Mouse (Mus musculus): ENCODE data around the gene Necab2. TPM values are rescaled to one million over a fixed set of nuclear protein-coding genes. Genes with fewer than 3 reads are reported as not detected.

The Necab2 gene
- polyA plus RNA-seq, 1 experiment from 2014 or later = 0.05 TPM

GRCm38 (mm10) chr8:119428766-119429327 lies 17.7 kb upstream of the Necab2 start:
- Histone ChIP-seq H3K9me3 (replicated peaks) (no peaks in the 10 kb centered on the region), H3K27ac (no peak overlapping the region), H3K27me3 (no peaks in the 10 kb centered on the region), H3K4me1 (replicated peaks) (peaks cover 72% of the 10 kb centered on the region), H3K36me3 (no peaks in the 10 kb centered on the region), H3K4me3 (replicated peaks) (no peak overlapping the region), H3K4me2 (no peak overlapping the region), H3K9ac (no peak overlapping the region)
- WGBS (ENCODE audit: insufficient replicate concordance) = 58% methylated on average over 5 of the region's 5 CpGs
- DNase-seq (no peak), ATAC-seq (ENCODE audit: low read depth) (no peak)

- Histone ChIP-seq H3K4me2 (no peak overlapping the region), H3K9ac (no peak overlapping the region), H3K4me1 (replicated peaks) (peaks cover 69% of the 10 kb centered on the region), H3K4me3 (replicated peaks) (no peak overlapping the region), H3K27ac (0 out of 2 replicates have a peak overlapping the region, but pooled peaks have one; percentile 4), H3K27me3 (no peaks in the 10 kb centered on the region), H3K9me3 (replicated peaks) (no peaks in the 10 kb centered on the region), H3K36me3 (no peaks in the 10 kb centered on the region)
- no peak for DNase-seq
- WGBS (ENCODE audit: insufficient replicate concordance) = 71% methylated on average over 3 of the region's 3 CpGs
- no peak for ATAC-seq (ENCODE audit: low read depth)
These were observed 17.0 kb upstream of the Necab2 start for GRCm38 (mm10) chr8:119429552-119429951.

- H3K4me2 ChIP-seq = no peak overlapping the region
- peak; percentile 32; the same call in 1 of the 2 replicates for ATAC-seq (ENCODE audit: low read depth)
- DNase-seq = no peak
- H3K4me1 ChIP-seq (replicated peaks) = peaks cover 71% of the 10 kb centered on the region
- H3K27me3 ChIP-seq = no peaks in the 10 kb centered on the region
- peak overlapping the region; percentile 4; the same call in 1 of the 2 replicates for H3K27ac ChIP-seq
- H3K36me3 ChIP-seq = no peaks in the 10 kb centered on the region
- no peak overlapping the region for H3K9ac ChIP-seq
- no peak overlapping the region for H3K4me3 ChIP-seq (replicated peaks)
- H3K9me3 ChIP-seq (replicated peaks) = no peaks in the 10 kb centered on the region
- WGBS (ENCODE audit: insufficient replicate concordance) = 51% methylated on average over 8 of the region's 8 CpGs
These were observed 16.3 kb upstream of the Necab2 start for GRCm38 (mm10) chr8:119430250-119430649.

GRCm38 (mm10) chr8:119430690-119431089 lies 15.8 kb upstream of the Necab2 start:
- Histone ChIP-seq H3K27ac (peak overlapping the region; percentile 74; the same call in 1 of the 2 replicates), H3K36me3 (no peaks in the 10 kb centered on the region), H3K9me3 (replicated peaks) (no peaks in the 10 kb centered on the region), H3K9ac (no peak overlapping the region), H3K4me1 (replicated peaks) (peaks cover 72% of the 10 kb centered on the region), H3K27me3 (no peaks in the 10 kb centered on the region), H3K4me3 (replicated peaks) (no peak overlapping the region), H3K4me2 (no peak overlapping the region)
- ATAC-seq (ENCODE audit: low read depth) (no peak), DNase-seq (no peak)
- 72% methylated on average over 7 of the region's 7 CpGs for WGBS (ENCODE audit: insufficient replicate concordance)

GRCm38 (mm10) chr8:119432372-119432771 lies 14.1 kb upstream of the Necab2 start:
- peaks cover 81% of the 10 kb centered on the region for H3K4me1 ChIP-seq (replicated peaks)
- no peak overlapping the region for H3K9ac ChIP-seq
- 51% methylated on average over 3 of the region's 3 CpGs for WGBS (ENCODE audit: insufficient replicate concordance)
- no peak for DNase-seq
- H3K4me3 ChIP-seq (replicated peaks) = no peak overlapping the region
- no peaks in the 10 kb centered on the region for H3K27me3 ChIP-seq
- H3K9me3 ChIP-seq (replicated peaks) = no peaks in the 10 kb centered on the region
- ATAC-seq (ENCODE audit: low read depth) = peak; percentile 53
- H3K27ac ChIP-seq = peak overlapping the region; percentile 74
- H3K36me3 ChIP-seq = no peaks in the 10 kb centered on the region
- 0 out of 2 replicates have a peak overlapping the region, but pooled peaks have one; percentile 2 for H3K4me2 ChIP-seq

GRCm38 (mm10) chr8:119433582-119434174 lies 12.8 kb upstream of the Necab2 start, which contains the start of gene Osgin1:
TSS of gene Osgin1 (plus strand) at chr8:119434124.
- Histone ChIP-seq H3K4me1 (replicated peaks) (peaks cover 71% of the 10 kb centered on the region), H3K4me3 (replicated peaks) (no peak within 1 kb of the TSS), H3K4me2 (0 out of 2 replicates have a peak within 1 kb of the TSS, but pooled peaks have one; percentile 2), H3K27me3 (no peaks in the 10 kb centered on the region), H3K9me3 (replicated peaks) (no peaks in the 10 kb centered on the region), H3K9ac (no peak within 1 kb of the TSS), H3K27ac (peak within 1 kb of the TSS; percentile 65), H3K36me3 (no peaks in the 10 kb centered on the region)
- no peak for ATAC-seq (ENCODE audit: low read depth)
- WGBS (ENCODE audit: insufficient replicate concordance) = 68% methylated on average over 13 of the region's 13 CpGs
- no peak for DNase-seq

GRCm38 (mm10) chr8:119434569-119434968 lies 11.9 kb upstream of the Necab2 start:
- Histone ChIP-seq H3K4me2 (no peak overlapping the region), H3K4me1 (replicated peaks) (peaks cover 64% of the 10 kb centered on the region), H3K27ac (no peak overlapping the region), H3K9me3 (replicated peaks) (no peaks in the 10 kb centered on the region), H3K9ac (no peak overlapping the region), H3K36me3 (no peaks in the 10 kb centered on the region), H3K4me3 (replicated peaks) (no peak overlapping the region), H3K27me3 (no peaks in the 10 kb centered on the region)
- ATAC-seq (ENCODE audit: low read depth) (no peak), DNase-seq (no peak)
- 66% methylated on average over 6 of the region's 6 CpGs for WGBS (ENCODE audit: insufficient replicate concordance)

GRCm38 (mm10) chr8:119435527-119435926 lies 11.0 kb upstream of the Necab2 start:
- Histone ChIP-seq H3K27me3 (no peaks in the 10 kb centered on the region), H3K36me3 (no peaks in the 10 kb centered on the region), H3K9ac (no peak overlapping the region), H3K4me1 (replicated peaks) (peaks cover 65% of the 10 kb centered on the region), H3K4me3 (replicated peaks) (no peak overlapping the region), H3K9me3 (replicated peaks) (no peaks in the 10 kb centered on the region), H3K4me2 (no peak overlapping the region), H3K27ac (no peak overlapping the region)
- 65% methylated on average over 7 of the region's 7 CpGs for WGBS (ENCODE audit: insufficient replicate concordance)
- ATAC-seq (ENCODE audit: low read depth) (no peak), DNase-seq (no peak)

- 57% methylated on average over 10 of the region's 10 CpGs for WGBS (ENCODE audit: insufficient replicate concordance)
- DNase-seq = no peak
- H3K4me2 ChIP-seq = peak overlapping the region; percentile 57
- no peak overlapping the region for H3K4me3 ChIP-seq (replicated peaks)
- H3K9ac ChIP-seq = no peak overlapping the region
- no peak overlapping the region for H3K27ac ChIP-seq
- H3K9me3 ChIP-seq (replicated peaks) = no peaks in the 10 kb centered on the region
- no peaks in the 10 kb centered on the region for H3K36me3 ChIP-seq
- peaks cover 65% of the 10 kb centered on the region for H3K4me1 ChIP-seq (replicated peaks)
- no peaks in the 10 kb centered on the region for H3K27me3 ChIP-seq
- no peak for ATAC-seq (ENCODE audit: low read depth)
These were observed 10.2 kb upstream of the Necab2 start for GRCm38 (mm10) chr8:119436331-119436730.

- peak; percentile 65 for ATAC-seq (ENCODE audit: low read depth)
- WGBS (ENCODE audit: insufficient replicate concordance) = 6% methylated on average over 9 of the region's 9 CpGs
These were observed 9.6 kb upstream of the Necab2 start for GRCm38 (mm10) chr8:119436933-119437332.

GRCm38 (mm10) chr8:119437506-119437905 lies 9.0 kb upstream of the Necab2 start:
- Histone ChIP-seq H3K36me3 (peaks cover 10% of the 10 kb centered on the region; the same call in 1 of the 2 replicates), H3K4me2 (peak overlapping the region; percentile 57), H3K4me1 (replicated peaks) (peaks cover 57% of the 10 kb centered on the region), H3K27me3 (no peaks in the 10 kb centered on the region), H3K9me3 (replicated peaks) (no peaks in the 10 kb centered on the region), H3K27ac (peak overlapping the region; percentile 68), H3K9ac (peak overlapping the region; percentile 62), H3K4me3 (replicated peaks) (peak overlapping the region; percentile 56)
- 57% methylated on average over 11 of the region's 11 CpGs for WGBS (ENCODE audit: insufficient replicate concordance)
- ATAC-seq (ENCODE audit: low read depth) (no peak), DNase-seq (no peak)

More at GRCm38 (mm10) chr8:119436933-119437332, 9.6 kb upstream of the Necab2 start:
- Histone ChIP-seq H3K4me2 (peak overlapping the region; percentile 57), H3K4me3 (replicated peaks) (peak overlapping the region; percentile 56), H3K4me1 (replicated peaks) (peaks cover 59% of the 10 kb centered on the region), H3K27ac (peak overlapping the region; percentile 68; the same call in 1 of the 2 replicates), H3K9me3 (replicated peaks) (no peaks in the 10 kb centered on the region), H3K27me3 (no peaks in the 10 kb centered on the region), H3K36me3 (peaks cover 5% of the 10 kb centered on the region; the same call in 1 of the 2 replicates), H3K9ac (peak overlapping the region; percentile 62)
- peak; percentile 49 for DNase-seq

Measured in liver, embryonic 13.5 days (tissue).